Mouse (Mus musculus) bone marrow macrophage, adult 2 months (primary cell): ENCODE measurements around the gene Vamp3.

Source experiments
- CTCF ChIP-seq: IDR thresholded peaks from 2 replicates; pipeline ENCODE4 v1.5.1; 2012; ENCODE audit warnings: low read depth, mild to moderate bottlenecking, low read length, moderate library complexity
- POLR2A ChIP-seq: IDR thresholded peaks from 2 replicates; pipeline ENCODE4 v1.6.1; 2012; ENCODE audit warnings: mild to moderate bottlenecking, low read depth, low read length, borderline replicate concordance

GRCm38 (mm10) chr4:151088819-151089218 lies 31.1 kb upstream of the Vamp3 start:
- no peak for TF ChIP-seq CTCF
- no peak for TF ChIP-seq POLR2A
